Comparison of ENCODE assay signal across 35 mouse cellular contexts in genomic region chr2:103211179-103211578, GRCm38 (mm10).
"Had no signal": no experiment of that assay in that cellular context is flagged by ENCODE, and none has a peak within 500 bp of the region (broad histone marks: within the 10 kb centered on the region; RNA-seq: fewer than 3 reads in every experiment).

No protein-coding gene starts in this region.

- ATAC-seq: hindbrain, embryonic 16.5 days; hindbrain, postnatal 0 days; inflammation-experienced regulatory T-cells, adult 6 months; intestine, embryonic 15.5 days; intestine, embryonic 16.5 days; intestine, postnatal 0 days had no signal

- H3K36me3 ChIP-seq: heart, embryonic 10.5 days; heart, embryonic 12.5 days; heart, embryonic 13.5 days; heart, embryonic 15.5 days; hindbrain, embryonic 10.5 days; hindbrain, embryonic 12.5 days; hindbrain, embryonic 13.5 days; hindbrain, embryonic 15.5 days; intestine, embryonic 15.5 days; kidney, embryonic 15.5 days had no signal

- H3K4me1 ChIP-seq: heart, embryonic 10.5 days; heart, embryonic 12.5 days; heart, embryonic 13.5 days; heart, embryonic 15.5 days; hindbrain, embryonic 12.5 days; hindbrain, embryonic 13.5 days; hindbrain, embryonic 15.5 days; intestine, embryonic 15.5 days had no signal

- H3K9ac ChIP-seq: heart, embryonic 12.5 days; heart, embryonic 13.5 days; heart, embryonic 15.5 days; hindbrain, embryonic 12.5 days; hindbrain, embryonic 13.5 days; hindbrain, embryonic 14.5 days; hindbrain, embryonic 15.5 days; intestine, embryonic 15.5 days; kidney, embryonic 15.5 days had no signal

- H3K9me3 ChIP-seq: heart, embryonic 10.5 days; heart, embryonic 12.5 days; heart, embryonic 13.5 days; heart, embryonic 15.5 days; hindbrain, embryonic 10.5 days; hindbrain, embryonic 12.5 days; hindbrain, embryonic 13.5 days; hindbrain, embryonic 15.5 days; intestine, embryonic 15.5 days; kidney, embryonic 15.5 days had no signal

- H3K4me2 ChIP-seq: heart, embryonic 11.5 days; heart, embryonic 12.5 days; heart, embryonic 13.5 days; heart, embryonic 15.5 days; hindbrain, embryonic 12.5 days; hindbrain, embryonic 13.5 days; hindbrain, embryonic 14.5 days; hindbrain, embryonic 15.5 days; intestine, embryonic 15.5 days; kidney, embryonic 15.5 days had no signal

- DNase-seq: heart, postnatal 10 days; heart, postnatal 14 days; heart, postnatal 36 days; heart, postnatal 4 days; kidney, adult 11 months; kidney, adult 18-20 months; kidney, adult 2 months; kidney, adult 8-10 months; kidney, adult 9 months; kidney, postnatal 14 days; kidney, postnatal 25 days; kidney, postnatal 36 days; kidney, postnatal 4 days; layer of hippocampus, adult 9-11 months; layer of hippocampus, postnatal 36 days had no signal

- H3K4me3 ChIP-seq: heart, embryonic 10.5 days; heart, embryonic 12.5 days; heart, embryonic 13.5 days; heart, embryonic 15.5 days; hindbrain, embryonic 10.5 days; hindbrain, embryonic 12.5 days; hindbrain, embryonic 13.5 days; hindbrain, embryonic 15.5 days; intestine, embryonic 15.5 days; kidney, embryonic 15.5 days; layer of hippocampus, adult 2 months; left cerebral cortex, adult 2 months had no signal

- H3K27ac ChIP-seq: heart, embryonic 10.5 days; heart, embryonic 13.5 days; heart, embryonic 15.5 days; hindbrain, embryonic 10.5 days; hindbrain, embryonic 12.5 days; hindbrain, embryonic 13.5 days; hindbrain, embryonic 14.5 days; hindbrain, embryonic 15.5 days; hindbrain, postnatal 0 days; intestine, embryonic 15.5 days; kidney, embryonic 15.5 days; kidney, postnatal 0 days; layer of hippocampus, adult 2 months; left cerebral cortex, adult 2 months had no signal

- H3K27me3 ChIP-seq: heart, embryonic 12.5 days; heart, embryonic 13.5 days; heart, embryonic 15.5 days; hindbrain, embryonic 12.5 days; hindbrain, embryonic 13.5 days; hindbrain, embryonic 15.5 days; intestine, embryonic 15.5 days; kidney, embryonic 15.5 days had no signal
